Mouse (Mus musculus) gastrocnemius, adult 2 months (tissue): ENCODE data around the gene Msi1. TPM values are rescaled to one million over a fixed set of nuclear protein-coding genes. Genes with fewer than 3 reads are reported as not detected.
"Not testable (repeated sequence)": the region's sequence is repeated elsewhere in the genome, so short reads cannot be mapped to it uniquely, and the experiment has no call there.

Experiments
- DNase-seq: peaks from one replicate; pipeline ENCODE4 v3.0.0; 2022
- H3K27ac ChIP-seq: fragments of 200-600 bp; 2 replicates; pipeline ENCODE4 v1.8.1; 2022; ENCODE audit warnings: mild to moderate bottlenecking
- H3K4me3 ChIP-seq: fragments of 200-600 bp; 2 replicates; pipeline ENCODE4 v1.8.1; 2022; ENCODE audit warnings: mild to moderate bottlenecking, moderate library complexity
- CTCF ChIP-seq: fragments of 200-600 bp; IDR thresholded peaks from 2 replicates; pipeline ENCODE4 v1.8.1; 2022; ENCODE audit warnings: antibody characterized with exemption, mild to moderate bottlenecking, moderate library complexity
- intact Hi-C: fragments of 180-260 bp; cut with DNase I; formaldehyde crosslinking; loops from one replicate; pipeline ENCODE4 v1.15.1; 2025
- total RNA-seq, 2 experiments: library from RNA; stranded (reverse); gene quantifications; 2 replicates each; pipeline ENCODE4 v1.2.3; 2021

The Msi1 gene
- total RNA-seq, 2 experiments from 2014 or later, result 0.61 TPM; not detected in 1

GRCm38 (mm10) chr5:115490638-115491000, 61.2 kb downstream of the Msi1 start:
- no peak for TF ChIP-seq CTCF
- Histone ChIP-seq H3K4me3 (peak overlapping the region; percentile 76), H3K27ac (peak overlapping the region; percentile 100)
- DNase-seq, result no peak
- intact Hi-C loops, result no loop called here

DNA sequence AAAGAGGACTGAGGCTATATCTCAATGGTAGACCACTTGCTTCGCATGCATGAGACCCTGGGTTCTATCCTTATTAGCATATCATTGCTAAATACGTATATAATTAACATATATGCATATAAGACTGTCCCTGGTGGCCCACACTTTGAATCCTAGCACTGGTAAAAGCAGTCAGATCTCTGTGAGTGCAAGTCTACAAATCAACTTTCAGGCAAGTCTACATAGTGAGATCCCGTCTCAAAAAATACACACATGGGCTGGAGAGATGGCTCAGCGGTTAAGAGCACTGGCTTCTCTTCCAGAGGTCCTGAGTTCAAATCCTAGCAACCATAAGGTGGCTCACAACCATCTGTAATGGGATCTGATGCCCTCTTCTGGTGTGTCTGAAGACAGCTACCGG, 61.7 kb downstream of the Msi1 start:
- peak overlapping the region; percentile 100 for H3K27ac ChIP-seq
- DNase-seq, result no peak
- peak overlapping the region; percentile 11; the same call in 1 of the 2 replicates for H3K4me3 ChIP-seq
- intact Hi-C loops, result no loop called here
- peak; percentile 13; the same call in 1 of the 2 replicates for TF ChIP-seq CTCF

DNA sequence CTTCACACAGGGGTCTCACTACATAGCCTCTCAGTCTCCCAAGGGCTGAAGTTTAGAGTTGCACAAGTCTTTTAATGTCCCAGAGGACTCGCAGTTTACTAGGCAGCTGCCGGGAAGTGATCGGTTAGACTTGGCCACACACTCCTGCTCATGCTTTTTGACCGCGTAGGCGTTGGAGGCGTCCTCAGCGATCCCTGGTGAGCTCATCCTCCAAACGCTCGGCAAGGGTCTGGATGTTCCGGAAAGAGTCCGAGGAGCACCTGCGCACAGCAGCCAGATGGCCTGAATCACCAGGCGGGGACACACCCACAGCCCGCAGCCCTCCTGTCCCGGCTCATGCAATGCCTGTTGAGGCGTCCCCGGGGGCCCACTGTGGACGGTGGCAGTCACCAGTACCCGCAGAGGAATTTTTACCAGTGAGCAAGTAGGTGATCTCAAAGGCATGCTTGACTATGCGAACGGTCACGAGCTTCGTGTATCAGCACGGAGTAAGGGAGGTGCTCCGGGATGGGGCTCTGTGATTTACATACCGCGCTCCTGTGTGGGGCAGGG, 62.4 kb downstream of the Msi1 start:
- peak; percentile 87 for DNase-seq
- intact Hi-C loops, result no loop called here
- Histone ChIP-seq H3K27ac (peak overlapping the region; percentile 100), H3K4me3 (peak overlapping the region; percentile 61)
- no peak for TF ChIP-seq CTCF

GRCm38 (mm10) chr5:115492711-115493335, 63.4 kb downstream of the Msi1 start:
- no peak for DNase-seq
- TF ChIP-seq CTCF, result no peak
- intact Hi-C loops, result no loop called here
- peak overlapping the region; percentile 100; the same call in 1 of the 2 replicates for H3K27ac ChIP-seq
- no peak overlapping the region for H3K4me3 ChIP-seq

- peak; percentile 10 for DNase-seq
- intact Hi-C loops, result no loop called here
- no peak overlapping the region for H3K4me3 ChIP-seq
- peak overlapping the region; percentile 43 for H3K27ac ChIP-seq
- TF ChIP-seq CTCF, result no peak
These were observed 64.0 kb downstream of the Msi1 start for GRCm38 (mm10) chr5:115493441-115493840.

GRCm38 (mm10) chr5:115495618-115496017, 66.2 kb downstream of the Msi1 start:
- intact Hi-C loops, result not testable (repeated sequence)

GRCm38 (mm10) chr5:115497033-115497432, 67.6 kb downstream of the Msi1 start:
- no peak for DNase-seq
- Histone ChIP-seq H3K27ac (no peak overlapping the region), H3K4me3 (no peak overlapping the region)
- intact Hi-C loops, result no loop called here
- TF ChIP-seq CTCF, result no peak

More at GRCm38 (mm10) chr5:115495618-115496017, 66.2 kb downstream of the Msi1 start:
- not testable (repeated sequence) for H3K27ac ChIP-seq, H3K4me3 ChIP-seq, DNase-seq

- no peak for DNase-seq
- intact Hi-C loops, result no loop called here
- no peak for TF ChIP-seq CTCF
These were observed 69.2 kb downstream of the Msi1 start for GRCm38 (mm10) chr5:115498307-115499240.

GRCm38 (mm10) chr5:115500383-115500935, 71.1 kb downstream of the Msi1 start:
- intact Hi-C loops, result no loop called here
- peak overlapping the region; percentile 32 for H3K27ac ChIP-seq
- DNase-seq, result peak; percentile 50

More at GRCm38 (mm10) chr5:115498307-115499240, 69.2 kb downstream of the Msi1 start:
- no peak overlapping the region for H3K4me3 ChIP-seq
- no peak overlapping the region for H3K27ac ChIP-seq

DNA sequence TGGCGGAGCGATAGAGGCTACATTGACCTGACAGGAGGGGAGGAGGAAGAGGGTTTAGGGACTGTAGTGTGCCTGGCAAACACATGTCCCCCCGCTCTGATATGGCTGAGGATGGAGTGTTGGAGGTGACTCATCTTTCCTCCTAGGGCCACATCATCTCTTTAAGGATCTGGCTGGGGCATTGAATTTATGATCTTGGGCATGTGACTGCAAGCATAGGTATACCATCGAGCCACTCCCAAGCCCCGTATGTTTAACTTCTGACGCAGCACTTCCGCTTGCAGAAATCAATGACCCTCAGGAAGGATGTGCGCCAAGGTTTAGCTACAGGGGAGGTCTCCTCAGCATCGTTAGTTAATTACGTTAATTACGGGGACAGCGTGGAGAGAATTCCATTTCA, 73.6 kb downstream of the Msi1 start:
- no peak for TF ChIP-seq CTCF
- H3K4me3 ChIP-seq, result no peak overlapping the region
- no peak overlapping the region for H3K27ac ChIP-seq
- intact Hi-C loops, result no loop called here
- no peak for DNase-seq

More at GRCm38 (mm10) chr5:115500383-115500935, 71.1 kb downstream of the Msi1 start:
- no peak for TF ChIP-seq CTCF
- no peak overlapping the region for H3K4me3 ChIP-seq

Other genes with a start within 250 kb of the Msi1 start
- gene Cabp1, start 235.2 kb upstream of the Msi1 start, total RNA-seq, result 1 to 10 TPM in 1 of 2 experiments, under 1 TPM in 1; 0.79 to 1.5 TPM
- 10 to 100 TPM; 27.8 to 51.7 TPM for gene Pop5, start 193.8 kb upstream of the Msi1 start, total RNA-seq
- gene Rnf10, start 156.7 kb upstream of the Msi1 start, total RNA-seq, result 100 to 1,000 TPM; 269 to 274 TPM
- gene Coq5, start 149.9 kb upstream of the Msi1 start, total RNA-seq, result 100 to 1,000 TPM in 1 of 2 experiments, 10 to 100 TPM in 1; 63.8 to 112 TPM
- 100 to 1,000 TPM in 1 of 2 experiments, 10 to 100 TPM in 1; 48.4 to 115 TPM for gene Dynll1, start 128.6 kb upstream of the Msi1 start, total RNA-seq
- 10 to 100 TPM in 1 of 2 experiments, 1 to 10 TPM in 1; 9.3 to 12.1 TPM for gene Srsf9, start 102.4 kb upstream of the Msi1 start, total RNA-seq
- gene Gatc, start 88.4 kb upstream of the Msi1 start, total RNA-seq, result 10 to 100 TPM; 22.2 to 28.0 TPM
- 10 to 100 TPM; 19.1 to 20.3 TPM for gene Triap1, start 88.4 kb upstream of the Msi1 start, total RNA-seq
- gene Cox6a1, start 80.6 kb upstream of the Msi1 start, total RNA-seq, result 10 to 100 TPM; 38.7 to 60.9 TPM
- gene Pla2g1b, start 36.7 kb downstream of the Msi1 start, total RNA-seq, result not detected
- 10 to 100 TPM; 10.9 to 17.3 TPM for gene Sirt4, start 55.1 kb downstream of the Msi1 start, total RNA-seq
- gene Pxn, start 77.1 kb downstream of the Msi1 start, total RNA-seq, result 10 to 100 TPM; 79.2 to 95.2 TPM
- gene Rplp0, start 129.9 kb downstream of the Msi1 start, total RNA-seq, result 100 to 1,000 TPM; 567 to 689 TPM
- gene Gcn1l1, start 135.7 kb downstream of the Msi1 start, total RNA-seq, result 10 to 100 TPM; 31.3 to 31.9 TPM
- 10 to 100 TPM; 38.5 to 39.6 TPM for gene Rab35, start 202.3 kb downstream of the Msi1 start, total RNA-seq